In the genomic region with DNA sequence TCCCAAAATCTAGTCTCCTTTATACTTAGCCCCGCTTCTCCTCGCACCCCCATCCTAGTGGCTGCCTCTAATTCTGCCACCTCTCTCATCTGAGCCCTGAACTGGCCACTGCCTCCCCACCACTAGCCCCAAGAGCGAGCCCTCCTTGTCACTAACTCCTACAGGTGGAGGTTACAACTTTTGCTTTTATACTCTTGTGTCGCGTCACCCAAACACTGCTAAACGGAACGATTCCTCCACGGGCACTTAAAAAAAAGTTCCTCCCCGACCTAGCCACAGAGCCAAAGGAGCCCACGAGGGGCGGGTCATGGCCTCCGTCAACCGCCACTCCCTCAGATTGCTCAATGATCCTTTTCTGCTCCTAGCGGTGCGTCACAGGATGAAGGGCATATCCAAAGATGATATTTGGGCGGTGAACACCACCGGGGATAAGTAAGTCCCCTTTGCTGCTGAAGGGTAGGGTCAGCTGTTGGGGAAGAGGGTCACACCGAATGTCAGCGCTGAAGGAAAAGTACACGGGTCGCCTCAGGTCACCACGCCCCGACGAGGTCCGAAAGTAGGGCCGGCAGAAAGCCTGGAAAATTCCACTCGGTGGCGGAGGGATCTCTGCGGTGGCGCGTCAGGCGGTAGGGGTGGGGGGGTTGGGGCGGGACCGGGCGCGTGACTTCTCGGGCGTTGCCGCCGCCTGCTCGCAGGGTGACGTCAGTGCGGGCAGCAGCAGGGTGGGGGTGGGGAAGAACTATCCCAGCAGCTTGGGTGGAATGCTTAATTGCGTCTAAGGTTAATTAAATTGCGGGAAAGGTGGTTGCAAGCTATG, we compare ENCODE assay signal across 7 mouse cellular contexts. TPM values are rescaled to one million over a fixed set of nuclear protein-coding genes. Genes with fewer than 3 reads are reported as not detected.
A peak's percentile ranks its signal among the peaks of the same experiment; 100 is the strongest.
DNase-seq lines count a peak whose midpoint lies in the region; ATAC-seq and TF ChIP-seq lines count a peak whose summit lies in the region.

No protein-coding gene starts in this region.

- H3K9me3 ChIP-seq in embryonic facial prominence, embryonic 10.5 days: no peaks in the 10 kb centered on the region
- no peaks in the 10 kb centered on the region for H3K9me3 ChIP-seq in limb, embryonic 13.5 days
- H3K9me3 ChIP-seq in midbrain, embryonic 16.5 days (replicated peaks; ENCODE audit: control insufficient read depth, low read length, poor library complexity, severe bottlenecking): no peaks in the 10 kb centered on the region

- H3K27me3 ChIP-seq in embryonic facial prominence, embryonic 10.5 days (replicated peaks; ENCODE audit: low read depth, poor library complexity, severe bottlenecking): no peaks in the 10 kb centered on the region
- H3K27me3 ChIP-seq in heart, adult 2 months (ENCODE audit: control insufficient read depth, insufficient read depth, low read length): no peaks in the 10 kb centered on the region
- no peaks in the 10 kb centered on the region for H3K27me3 ChIP-seq in limb, embryonic 13.5 days
- H3K27me3 ChIP-seq in midbrain, embryonic 16.5 days (ENCODE audit: control insufficient read depth, insufficient read depth, low read depth, low read length): no peaks in the 10 kb centered on the region

- H3K9ac ChIP-seq in heart, adult 2 months (ENCODE audit: low read depth, low read length): peak overlapping the region; percentile 87
- H3K9ac ChIP-seq in limb, embryonic 13.5 days: peak overlapping the region; percentile 68
- H3K9ac ChIP-seq in midbrain, embryonic 16.5 days (ENCODE audit: low read depth, low read length): peak overlapping the region; percentile 69

- H3K4me3 ChIP-seq in embryonic facial prominence, embryonic 10.5 days: peak overlapping the region; percentile 52
- peak overlapping the region; percentile 75 for H3K4me3 ChIP-seq in heart, adult 2 months
- peak overlapping the region; percentile 42 for H3K4me3 ChIP-seq in limb, embryonic 13.5 days
- H3K4me3 ChIP-seq in midbrain, embryonic 16.5 days (ENCODE audit: low read depth, low read length): peak overlapping the region; percentile 40

- TF ChIP-seq EP300 in heart, adult 2 months (IDR thresholded peaks at IDR 0.05; ENCODE audit: insufficient read depth, low read depth, low read length): peak; percentile 99

- DNase-seq in adrenal gland, postnatal 10 days: peak; percentile 97
- DNase-seq in embryonic facial prominence, embryonic 10.5 days (ENCODE audit: low spot score): peak; percentile 95
- peak; percentile 96 to 97 for DNase-seq in heart, adult 2 months
- peak; percentile 96 to 98 for DNase-seq in kidney, adult 8-10 months
- peak; percentile 91 to 96 for DNase-seq in spleen, postnatal 10 days (ENCODE audit: low spot score in 2 of 2)

- intact Hi-C loops in heart, adult 2 months (cut with DNase I): no loop called here

- H3K27ac ChIP-seq in embryonic facial prominence, embryonic 10.5 days (replicated peaks): peak overlapping the region; percentile 93
- peak overlapping the region; percentile 100 for H3K27ac ChIP-seq in heart, adult 2 months
- H3K27ac ChIP-seq in limb, embryonic 13.5 days: peak overlapping the region; percentile 97
- H3K27ac ChIP-seq in midbrain, embryonic 16.5 days (ENCODE audit: low read length): peak overlapping the region; percentile 92

- ATAC-seq in limb, embryonic 13.5 days (ENCODE audit: low FRiP score, low read depth): peak; percentile 45
- peak; percentile 59 for ATAC-seq in midbrain, embryonic 16.5 days

- WGBS in embryonic facial prominence, embryonic 10.5 days: 7% methylated on average over 45 of the region's 45 CpGs
- WGBS in heart, adult 2 months: under 1% methylated on average over 45 of the region's 45 CpGs
- WGBS in limb, embryonic 13.5 days: 5% methylated on average over 45 of the region's 45 CpGs
- 6% methylated on average over 44 of the region's 45 CpGs for WGBS in midbrain, embryonic 16.5 days

- 0 out of 2 replicates have a peak, but pooled peaks cover 3% of the 10 kb centered on the region for H3K79me2 ChIP-seq in heart, adult 2 months (replicated peaks; ENCODE audit: control insufficient read depth, insufficient read depth, low read length)

- TF ChIP-seq POLR2A in heart, adult 2 months (IDR thresholded peaks at IDR 0.05; ENCODE audit: insufficient read depth, low read depth, low read length): peak; percentile 100

- TF ChIP-seq CTCF in heart, adult 2 months (IDR thresholded peaks at IDR 0.05): peak; percentile 27

- peak overlapping the region; percentile 71 for H3K4me2 ChIP-seq in limb, embryonic 13.5 days (replicated peaks)
- peak overlapping the region; percentile 82 for H3K4me2 ChIP-seq in midbrain, embryonic 16.5 days (ENCODE audit: low read length)

- H3K4me1 ChIP-seq in embryonic facial prominence, embryonic 10.5 days: peaks cover 98% of the 10 kb centered on the region
- H3K4me1 ChIP-seq in heart, adult 2 months (ENCODE audit: control insufficient read depth, insufficient read depth, low read length): peaks cover 25% of the 10 kb centered on the region
- peaks cover 88% of the 10 kb centered on the region for H3K4me1 ChIP-seq in limb, embryonic 13.5 days
- peaks cover 60% of the 10 kb centered on the region for H3K4me1 ChIP-seq in midbrain, embryonic 16.5 days (ENCODE audit: control insufficient read depth, insufficient read depth, low read length)

- H3K36me3 ChIP-seq in embryonic facial prominence, embryonic 10.5 days (replicated peaks): no peaks in the 10 kb centered on the region
- H3K36me3 ChIP-seq in heart, adult 2 months (ENCODE audit: control insufficient read depth, insufficient read depth, low read length): peaks cover 6% of the 10 kb centered on the region; the same call in 1 of the 2 replicates
- H3K36me3 ChIP-seq in limb, embryonic 13.5 days: no peaks in the 10 kb centered on the region
- no peaks in the 10 kb centered on the region for H3K36me3 ChIP-seq in midbrain, embryonic 16.5 days (ENCODE audit: control insufficient read depth, insufficient read depth, low read length)

RNA-seq across cellular contexts. Expression of gene Frmd8, which starts 29.5 kb away (rescaled TPM):
- total RNA-seq in adrenal gland, postnatal 10 days (2021): 10 to 100 TPM; 29.0 to 34.8 TPM
- 44.6 and 45.4 TPM in 2 replicates for polyA plus RNA-seq in embryonic facial prominence, embryonic 10.5 days (2016; fragmentation: Nextera tagmentation; extraction: Ambion mirVana)
- 1 to 10 TPM; 7.7 to 8.4 TPM for total RNA-seq in heart, adult 2 months (2021)
- 7.0 and 9.3 TPM in 2 replicates for polyA plus RNA-seq in heart, adult 2 months (2012; rRNA removed)
- polyA plus RNA-seq in limb, embryonic 13.5 days (2015; fragmentation: Nextera tagmentation; extraction: Ambion mirVana): 30.1 and 32.2 TPM in 2 replicates
- polyA plus RNA-seq in midbrain, embryonic 16.5 days (2015; fragmentation: Nextera tagmentation; extraction: Ambion mirVana): 14.7 and 16.5 TPM in 2 replicates

RNA-seq across cellular contexts. Expression of gene Slc25a45, which starts 32.1 kb away (rescaled TPM):
- total RNA-seq in adrenal gland, postnatal 10 days (2021): 10 to 100 TPM; 13.4 to 14.2 TPM
- 2.5 and 2.9 TPM in 2 replicates for polyA plus RNA-seq in embryonic facial prominence, embryonic 10.5 days (2016; fragmentation: Nextera tagmentation; extraction: Ambion mirVana)
- total RNA-seq in heart, adult 2 months (2021): 1 to 10 TPM; 2.8 TPM
- polyA plus RNA-seq in heart, adult 2 months (2012; rRNA removed): 7.9 and 8.2 TPM in 2 replicates
- polyA plus RNA-seq in limb, embryonic 13.5 days (2015; fragmentation: Nextera tagmentation; extraction: Ambion mirVana): 2.3 and 2.4 TPM in 2 replicates
- 2.0 and 2.2 TPM in 2 replicates for polyA plus RNA-seq in midbrain, embryonic 16.5 days (2015; fragmentation: Nextera tagmentation; extraction: Ambion mirVana)

RNA-seq across cellular contexts. Expression of gene Tigd3, which starts 48.4 kb away (rescaled TPM):
- total RNA-seq in adrenal gland, postnatal 10 days (2021): 1 to 10 TPM; 1.6 to 1.9 TPM
- polyA plus RNA-seq in embryonic facial prominence, embryonic 10.5 days (2016; fragmentation: Nextera tagmentation; extraction: Ambion mirVana): 6.8 and 7.4 TPM in 2 replicates
- under 1 TPM; 0.14 to 0.47 TPM for total RNA-seq in heart, adult 2 months (2021)
- polyA plus RNA-seq in heart, adult 2 months (2012; rRNA removed): 0.25 and 0.67 TPM in 2 replicates
- polyA plus RNA-seq in limb, embryonic 13.5 days (2015; fragmentation: Nextera tagmentation; extraction: Ambion mirVana): 4.7 and 5.5 TPM in 2 replicates
- polyA plus RNA-seq in midbrain, embryonic 16.5 days (2015; fragmentation: Nextera tagmentation; extraction: Ambion mirVana): 13.4 and 14.6 TPM in 2 replicates

Comparison
In these comparisons a context has a peak if more than half of its experiments do, and no peak if none do; other contexts are left out.
1. Peak in every context shown above with its lines: DNase-seq, ATAC-seq, H3K4me3 ChIP-seq and H3K27ac ChIP-seq.